Mouse (Mus musculus): ENCODE results near the gene Cmklr1. TPM values are rescaled to one million over a fixed set of nuclear protein-coding genes. Genes with fewer than 3 reads are reported as not detected.

Gene Cmklr1
- polyA plus RNA-seq, 1 experiment from 2014 or later = 7.5 TPM

DNA sequence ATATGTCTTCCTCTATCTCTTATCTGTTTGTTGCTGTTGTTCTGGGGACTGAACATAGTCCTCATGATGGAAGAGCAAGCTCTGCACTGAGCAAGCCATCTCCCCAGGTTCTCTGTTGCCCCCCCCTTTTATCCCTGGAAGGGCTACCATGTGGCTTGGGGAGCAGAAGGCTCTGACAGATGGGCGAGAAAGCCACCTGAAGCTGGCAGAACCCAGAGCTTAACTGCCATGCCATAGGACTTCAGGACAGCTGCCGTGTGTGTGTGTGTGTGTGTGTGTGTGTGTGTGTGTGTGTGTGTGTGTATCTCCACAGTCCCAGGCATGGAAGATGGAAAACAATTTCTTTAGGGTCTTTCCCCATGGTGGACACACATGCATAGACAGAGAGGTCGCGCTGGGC is 31.5 kb downstream of the Cmklr1 start:
- ATAC-seq (replicated peaks; ENCODE audit: low FRiP score, low read depth) (no peak), DNase-seq (ENCODE audit: low spot score) (no peak)
- Histone ChIP-seq H3K36me3 (ENCODE audit: insufficient read depth, low read length) (no peaks in the 10 kb centered on the region), H3K9me3 (replicated peaks; ENCODE audit: low read length) (no peaks in the 10 kb centered on the region), H3K4me1 (replicated peaks; ENCODE audit: insufficient read depth, low read length) (no peaks in the 10 kb centered on the region), H3K4me2 (ENCODE audit: low read length) (no peak overlapping the region), H3K27ac (no peak overlapping the region), H3K4me3 (replicated peaks; ENCODE audit: low read depth, low read length) (no peak overlapping the region), H3K27me3 (ENCODE audit: insufficient read depth, low read length) (no peaks in the 10 kb centered on the region), H3K9ac (ENCODE audit: low read depth, low read length) (no peak overlapping the region)
- no peak for TF ChIP-seq CTCF (IDR thresholded peaks at IDR 0.05; ENCODE audit: low read depth)
- WGBS = 87% methylated on average over 4 of the region's 4 CpGs

DNA sequence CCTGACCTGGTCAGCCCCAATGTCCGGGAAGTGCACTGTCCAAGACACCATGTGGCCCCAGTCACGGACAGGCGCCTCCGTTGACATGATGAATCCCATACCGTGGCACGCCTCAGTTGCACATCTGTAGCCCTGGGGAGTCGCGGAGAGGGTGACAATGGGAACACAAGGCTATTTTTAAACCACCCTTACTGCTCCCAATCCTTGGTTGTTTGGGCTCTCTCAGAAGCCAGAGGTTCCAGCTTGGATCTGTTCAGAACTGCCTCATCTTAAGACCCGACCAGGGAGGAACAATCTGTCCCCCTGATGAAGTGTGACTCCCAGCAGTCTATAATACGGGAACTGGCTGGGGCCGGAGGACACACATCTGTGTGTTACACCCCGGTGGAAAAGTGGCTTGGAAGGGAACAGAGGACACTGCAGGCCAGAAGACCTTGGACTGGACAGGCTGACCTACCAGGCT is 38.4 kb downstream of the Cmklr1 start:
- H3K27me3 ChIP-seq (ENCODE audit: insufficient read depth, low read length) = no peaks in the 10 kb centered on the region
- WGBS = 49% methylated on average over 12 of the region's 12 CpGs
- no peaks in the 10 kb centered on the region for H3K9me3 ChIP-seq (replicated peaks; ENCODE audit: low read length)
- ATAC-seq (replicated peaks; ENCODE audit: low FRiP score, low read depth) (no peak), DNase-seq (ENCODE audit: low spot score) (no peak)
- no peaks in the 10 kb centered on the region for H3K36me3 ChIP-seq (ENCODE audit: insufficient read depth, low read length)
- no peak overlapping the region for H3K9ac ChIP-seq (ENCODE audit: low read depth, low read length)
- TF ChIP-seq CTCF (IDR thresholded peaks at IDR 0.05; ENCODE audit: low read depth) = no peak
- H3K4me1 ChIP-seq (replicated peaks; ENCODE audit: insufficient read depth, low read length) = no peaks in the 10 kb centered on the region
- H3K4me3 ChIP-seq (replicated peaks; ENCODE audit: low read depth, low read length) = no peak overlapping the region
- H3K27ac ChIP-seq = no peak overlapping the region
- H3K4me2 ChIP-seq (ENCODE audit: low read length) = no peak overlapping the region

DNA sequence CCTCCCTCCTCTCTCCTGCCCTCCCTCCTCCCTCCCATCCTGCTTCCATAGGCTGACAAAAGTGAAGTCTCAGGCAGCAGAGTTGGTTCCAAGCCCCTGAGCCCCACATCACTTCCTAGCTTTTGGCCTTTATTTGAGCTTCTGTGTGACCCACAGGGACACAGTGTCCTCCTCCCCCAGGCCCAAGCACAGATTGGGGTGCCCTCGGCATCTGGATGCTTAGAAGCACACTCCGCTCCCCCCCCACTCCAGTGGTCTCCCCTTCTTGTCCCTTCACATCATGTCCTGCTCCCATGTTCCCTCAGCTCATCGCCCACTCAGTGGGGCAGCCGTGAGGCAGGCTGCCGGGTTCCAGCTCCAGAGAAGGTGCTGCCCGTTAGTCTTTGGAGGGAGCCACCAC is 39.1 kb downstream of the Cmklr1 start:
- no peak overlapping the region for H3K4me3 ChIP-seq (replicated peaks; ENCODE audit: low read depth, low read length)
- H3K4me2 ChIP-seq (ENCODE audit: low read length) = no peak overlapping the region
- no peak overlapping the region for H3K9ac ChIP-seq (ENCODE audit: low read depth, low read length)
- no peak for TF ChIP-seq CTCF (IDR thresholded peaks at IDR 0.05; ENCODE audit: low read depth)
- no peaks in the 10 kb centered on the region for H3K4me1 ChIP-seq (replicated peaks; ENCODE audit: insufficient read depth, low read length)
- ATAC-seq (replicated peaks; ENCODE audit: low FRiP score, low read depth) = no peak
- no peaks in the 10 kb centered on the region for H3K36me3 ChIP-seq (ENCODE audit: insufficient read depth, low read length)
- H3K9me3 ChIP-seq (replicated peaks; ENCODE audit: low read length) = no peaks in the 10 kb centered on the region
- 81% methylated on average over 6 of the region's 6 CpGs for WGBS
- no peak overlapping the region for H3K27ac ChIP-seq
- no peaks in the 10 kb centered on the region for H3K27me3 ChIP-seq (ENCODE audit: insufficient read depth, low read length)
- no peak for DNase-seq (ENCODE audit: low spot score)

DNA sequence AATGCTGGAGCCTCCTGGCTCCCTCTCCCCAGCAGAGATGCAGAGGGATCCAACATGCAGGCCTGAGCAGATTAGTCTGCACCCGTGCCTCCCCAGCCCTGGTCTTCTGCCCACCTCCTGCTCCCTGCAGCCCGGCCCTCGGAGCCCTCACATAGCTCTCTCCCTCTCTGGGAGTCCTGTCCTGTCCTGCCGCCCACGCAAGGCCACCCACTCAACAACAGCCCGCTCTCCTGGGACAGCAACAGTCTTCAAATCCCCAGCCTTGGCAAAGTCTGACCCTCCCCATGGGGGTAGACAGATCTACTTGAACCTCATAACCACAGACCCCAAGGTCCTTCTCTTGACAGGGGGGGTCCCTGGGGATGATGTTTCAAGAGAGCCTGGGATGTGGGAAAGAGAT is 39.7 kb downstream of the Cmklr1 start:
- no peak overlapping the region for H3K4me3 ChIP-seq (replicated peaks; ENCODE audit: low read depth, low read length)
- no peak for TF ChIP-seq CTCF (IDR thresholded peaks at IDR 0.05; ENCODE audit: low read depth)
- H3K27ac ChIP-seq = no peak overlapping the region
- H3K9ac ChIP-seq (ENCODE audit: low read depth, low read length) = no peak overlapping the region
- H3K27me3 ChIP-seq (ENCODE audit: insufficient read depth, low read length) = no peaks in the 10 kb centered on the region
- 48% methylated on average over 6 of the region's 6 CpGs for WGBS
- DNase-seq (ENCODE audit: low spot score) = no peak
- no peak for ATAC-seq (replicated peaks; ENCODE audit: low FRiP score, low read depth)
- H3K9me3 ChIP-seq (replicated peaks; ENCODE audit: low read length) = no peaks in the 10 kb centered on the region
- no peaks in the 10 kb centered on the region for H3K36me3 ChIP-seq (ENCODE audit: insufficient read depth, low read length)
- no peak overlapping the region for H3K4me2 ChIP-seq (ENCODE audit: low read length)
- H3K4me1 ChIP-seq (replicated peaks; ENCODE audit: insufficient read depth, low read length) = no peaks in the 10 kb centered on the region

DNA sequence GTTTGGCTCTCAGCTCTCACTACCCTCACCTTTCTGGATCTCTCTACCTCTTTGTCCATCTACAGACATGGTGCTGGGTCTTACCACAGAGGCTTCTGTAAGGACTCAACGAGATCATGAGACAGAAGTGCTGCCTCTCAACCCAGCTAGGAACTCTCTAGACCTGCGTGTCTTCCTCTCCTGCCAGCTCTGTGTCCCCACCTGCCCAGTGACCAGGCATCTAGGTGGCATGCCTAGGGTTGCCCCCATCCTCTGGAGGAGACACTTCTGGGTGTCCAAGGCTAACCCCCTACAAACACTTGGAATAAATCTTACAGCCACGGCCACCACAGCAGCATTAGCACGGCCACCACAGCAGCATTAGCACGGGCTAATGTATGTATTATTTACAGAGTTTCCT is 40.3 kb downstream of the Cmklr1 start:
- no peak for TF ChIP-seq CTCF (IDR thresholded peaks at IDR 0.05; ENCODE audit: low read depth)
- H3K4me3 ChIP-seq (replicated peaks; ENCODE audit: low read depth, low read length) = no peak overlapping the region
- H3K4me1 ChIP-seq (replicated peaks; ENCODE audit: insufficient read depth, low read length) = no peaks in the 10 kb centered on the region
- no peak overlapping the region for H3K9ac ChIP-seq (ENCODE audit: low read depth, low read length)
- no peak for ATAC-seq (replicated peaks; ENCODE audit: low FRiP score, low read depth)
- H3K27me3 ChIP-seq (ENCODE audit: insufficient read depth, low read length) = no peaks in the 10 kb centered on the region
- H3K36me3 ChIP-seq (ENCODE audit: insufficient read depth, low read length) = no peaks in the 10 kb centered on the region
- H3K4me2 ChIP-seq (ENCODE audit: low read length) = no peak overlapping the region
- WGBS = 73% methylated on average over 5 of the region's 5 CpGs
- no peak for DNase-seq (ENCODE audit: low spot score)
- H3K27ac ChIP-seq = no peak overlapping the region
- no peaks in the 10 kb centered on the region for H3K9me3 ChIP-seq (replicated peaks; ENCODE audit: low read length)

DNA sequence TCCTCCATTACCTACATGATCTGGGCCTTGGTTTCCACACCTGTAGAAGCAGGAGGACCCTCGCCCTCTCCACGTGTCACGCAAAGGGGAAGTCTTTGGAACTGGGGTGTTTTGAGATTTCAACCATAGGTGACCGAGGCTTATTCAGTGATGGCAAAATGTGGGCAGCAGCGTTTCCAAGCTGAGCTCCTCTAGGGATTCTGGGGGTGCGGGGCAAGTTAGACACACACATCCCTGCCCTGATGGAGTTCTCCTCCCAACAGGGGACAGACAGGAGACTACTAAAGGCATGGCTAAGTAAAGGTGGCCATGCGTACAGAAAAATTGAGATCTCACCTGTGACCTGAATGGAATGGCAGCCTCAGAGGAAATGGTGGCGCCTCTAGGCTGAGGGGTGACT is 41.7 kb downstream of the Cmklr1 start:
- Histone ChIP-seq H3K36me3 (ENCODE audit: insufficient read depth, low read length) (no peaks in the 10 kb centered on the region), H3K4me2 (ENCODE audit: low read length) (no peak overlapping the region), H3K9ac (ENCODE audit: low read depth, low read length) (no peak overlapping the region), H3K27me3 (ENCODE audit: insufficient read depth, low read length) (no peaks in the 10 kb centered on the region), H3K27ac (no peak overlapping the region), H3K4me3 (replicated peaks; ENCODE audit: low read depth, low read length) (no peak overlapping the region), H3K4me1 (replicated peaks; ENCODE audit: insufficient read depth, low read length) (no peaks in the 10 kb centered on the region), H3K9me3 (replicated peaks; ENCODE audit: low read length) (no peaks in the 10 kb centered on the region)
- no peak for DNase-seq (ENCODE audit: low spot score)
- WGBS = 72% methylated on average over 8 of the region's 8 CpGs
- no peak for ATAC-seq (replicated peaks; ENCODE audit: low FRiP score, low read depth)
- no peak for TF ChIP-seq CTCF (IDR thresholded peaks at IDR 0.05; ENCODE audit: low read depth)

DNA sequence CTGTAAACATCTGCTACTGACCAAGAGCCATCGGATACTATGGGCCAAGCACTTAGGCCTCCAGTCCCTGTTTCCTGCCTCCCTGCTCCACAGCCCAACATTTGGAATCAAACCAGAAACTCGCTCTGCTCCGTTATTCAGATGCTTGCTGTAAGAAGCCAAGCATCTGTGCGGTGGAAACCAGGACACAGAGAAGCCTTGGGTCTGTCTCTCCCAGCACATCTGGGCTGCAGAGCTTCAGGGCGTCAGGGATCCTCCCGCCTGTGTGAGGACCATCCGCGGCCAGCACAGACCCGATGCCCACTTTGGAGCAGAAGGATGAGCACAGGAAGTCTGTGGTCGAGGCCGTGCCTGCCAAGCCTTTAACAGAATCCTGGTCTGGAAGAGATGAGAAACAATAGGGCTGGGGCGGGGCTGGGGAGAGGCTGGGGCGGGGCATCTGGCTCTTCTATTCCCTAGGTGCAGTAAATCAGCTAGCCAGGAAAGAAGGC is 42.2 kb downstream of the Cmklr1 start:
- no peak for ATAC-seq (replicated peaks; ENCODE audit: low FRiP score, low read depth)
- Histone ChIP-seq H3K27ac (peak overlapping the region; percentile 36; the same call in 1 of the 2 replicates), H3K9me3 (replicated peaks; ENCODE audit: low read length) (no peaks in the 10 kb centered on the region), H3K27me3 (ENCODE audit: insufficient read depth, low read length) (no peaks in the 10 kb centered on the region), H3K4me2 (ENCODE audit: low read length) (no peak overlapping the region), H3K4me3 (replicated peaks; ENCODE audit: low read depth, low read length) (no peak overlapping the region), H3K9ac (ENCODE audit: low read depth, low read length) (no peak overlapping the region), H3K36me3 (ENCODE audit: insufficient read depth, low read length) (no peaks in the 10 kb centered on the region), H3K4me1 (replicated peaks; ENCODE audit: insufficient read depth, low read length) (no peaks in the 10 kb centered on the region)
- DNase-seq (ENCODE audit: low spot score) = peak; percentile 64
- WGBS = 20% methylated on average over 13 of the region's 13 CpGs
- TF ChIP-seq CTCF (IDR thresholded peaks at IDR 0.05; ENCODE audit: low read depth) = no peak

Measured in kidney, postnatal 0 days (tissue).